Mouse (Mus musculus) adrenal gland (tissue): ENCODE measurements at regions not wholly inside any gene's neighbourhood (a gene's known extent, or its start where the extent isn't known, plus 50 kb on each side); places are given as distances from the start of the nearest gene placed in this dataset.

Experiments used
- intact Hi-C: fragments of 180-260 bp; cut with DNase I; formaldehyde crosslinking; loops from one replicate; pipeline ENCODE4 v1.15.1; 2025

DNA sequence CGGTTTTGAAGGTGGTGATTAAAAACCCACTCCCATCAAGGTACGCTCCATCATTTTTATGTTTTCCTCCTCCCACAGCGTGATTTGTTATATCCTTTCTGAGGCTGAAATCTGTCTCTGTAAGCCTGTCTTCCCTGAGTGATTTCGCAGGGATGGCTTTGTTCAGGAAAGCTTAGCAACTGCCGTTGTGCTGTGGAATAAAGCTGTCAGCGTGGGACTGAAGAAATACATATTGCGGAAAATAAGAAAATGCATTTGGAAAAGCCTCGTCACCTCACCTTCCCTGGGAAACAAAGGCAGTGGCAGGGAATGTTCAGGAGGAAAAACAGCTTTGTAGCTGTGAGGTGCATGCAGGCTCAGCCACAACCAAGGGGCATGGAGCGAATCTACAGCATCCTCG lies 310.0 kb upstream of the Id4 start:
- intact Hi-C loops, result no loop called here

DNA sequence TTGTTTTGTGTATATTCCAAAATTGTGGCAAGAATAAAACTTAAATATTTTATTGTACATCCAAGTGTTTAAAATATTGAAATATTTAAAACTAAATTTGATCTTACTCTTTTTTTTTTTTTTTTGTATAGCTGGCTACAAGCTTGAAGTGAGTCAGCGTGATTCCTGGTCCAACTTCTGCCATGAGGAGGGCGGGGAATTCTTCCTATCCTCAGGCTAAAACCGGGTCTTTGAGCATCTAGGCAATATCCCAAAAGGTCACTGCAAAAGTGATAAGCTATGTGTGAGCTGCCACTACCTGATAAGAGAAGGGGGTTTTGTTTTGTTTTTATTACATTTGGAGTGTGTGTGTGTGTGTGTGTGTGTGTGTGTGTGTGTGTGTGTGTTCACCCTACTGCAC lies 308.1 kb upstream of the Id4 start:
- intact Hi-C loops, result no loop called here

DNA sequence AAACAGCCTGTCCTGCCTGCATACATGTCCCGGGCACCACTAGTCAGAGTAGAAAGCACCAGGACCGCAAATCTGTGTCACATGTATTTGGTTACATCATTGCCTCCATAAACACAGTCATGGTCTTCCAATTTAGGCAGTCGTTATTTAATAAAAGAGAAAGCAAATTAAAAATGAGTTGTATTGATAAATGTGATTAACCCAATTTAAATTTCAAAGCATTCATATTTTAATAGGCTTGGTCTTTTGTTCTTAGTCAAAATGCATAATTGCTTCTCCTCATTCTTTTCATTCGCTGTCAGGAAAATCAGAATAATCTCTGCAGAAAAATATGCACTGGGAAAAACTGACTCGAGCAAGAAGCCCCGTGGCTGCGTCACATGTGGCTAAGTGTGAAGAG lies 307.3 kb upstream of the Id4 start:
- intact Hi-C loops, result no loop called here

DNA sequence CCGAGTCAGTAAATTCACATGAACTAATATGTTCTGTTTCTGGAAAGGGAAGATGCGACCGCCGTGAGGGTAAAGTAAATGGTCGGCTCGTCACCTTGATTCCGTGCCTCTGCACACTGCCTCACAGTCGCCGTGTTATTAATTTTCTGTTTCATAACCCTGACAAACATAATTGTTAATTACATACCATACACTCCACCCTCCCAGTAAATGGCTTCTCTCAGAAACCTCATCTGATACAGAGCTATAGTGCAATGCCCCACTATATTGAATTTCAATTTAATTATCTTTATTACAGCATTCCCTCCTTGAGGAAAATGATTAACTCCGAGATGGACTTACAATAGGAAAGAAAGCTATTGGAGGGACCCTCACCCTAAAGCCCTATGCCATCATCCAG lies 305.5 kb upstream of the Id4 start:
- intact Hi-C loops, result no loop called here

DNA sequence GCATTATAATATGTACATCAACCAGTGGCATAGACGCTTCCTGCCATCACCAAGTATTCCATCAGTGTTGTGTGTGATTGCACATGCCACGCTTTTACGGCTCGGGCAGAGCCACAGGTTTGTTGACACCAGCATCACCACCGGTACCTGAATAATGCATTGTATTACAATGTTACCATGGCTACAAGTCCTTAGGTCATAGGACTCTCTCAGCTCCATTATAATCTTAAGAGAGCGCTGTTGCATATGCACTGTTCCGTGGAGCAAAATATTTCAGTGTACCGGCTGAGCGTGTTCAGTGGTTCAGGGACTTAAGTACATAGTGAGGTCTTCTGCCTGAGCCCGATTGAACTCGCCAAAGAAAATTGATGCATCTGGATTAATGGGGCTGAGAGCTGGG lies 303.4 kb upstream of the Id4 start:
- intact Hi-C loops, result no loop called here

DNA sequence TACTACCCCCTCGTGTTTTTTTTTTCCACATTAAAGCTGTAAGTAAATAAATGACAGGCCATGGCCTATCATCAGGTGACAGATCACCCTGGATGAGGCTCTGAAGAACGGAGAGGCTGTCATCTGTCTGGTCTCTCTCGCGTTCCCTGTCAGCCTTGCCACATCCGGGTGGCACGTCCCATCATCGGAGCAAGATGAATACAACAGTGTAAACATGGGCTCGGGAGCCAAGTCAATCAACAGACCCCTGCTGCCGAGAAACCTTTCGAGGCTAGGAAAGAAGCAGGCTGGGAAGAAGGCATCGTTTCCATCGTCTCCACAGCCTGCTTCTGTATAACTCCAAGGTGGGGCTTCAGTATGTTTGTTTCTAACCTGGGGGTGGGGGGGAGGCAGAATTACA lies 286.8 kb upstream of the Id4 start:
- intact Hi-C loops, result no loop called here

DNA sequence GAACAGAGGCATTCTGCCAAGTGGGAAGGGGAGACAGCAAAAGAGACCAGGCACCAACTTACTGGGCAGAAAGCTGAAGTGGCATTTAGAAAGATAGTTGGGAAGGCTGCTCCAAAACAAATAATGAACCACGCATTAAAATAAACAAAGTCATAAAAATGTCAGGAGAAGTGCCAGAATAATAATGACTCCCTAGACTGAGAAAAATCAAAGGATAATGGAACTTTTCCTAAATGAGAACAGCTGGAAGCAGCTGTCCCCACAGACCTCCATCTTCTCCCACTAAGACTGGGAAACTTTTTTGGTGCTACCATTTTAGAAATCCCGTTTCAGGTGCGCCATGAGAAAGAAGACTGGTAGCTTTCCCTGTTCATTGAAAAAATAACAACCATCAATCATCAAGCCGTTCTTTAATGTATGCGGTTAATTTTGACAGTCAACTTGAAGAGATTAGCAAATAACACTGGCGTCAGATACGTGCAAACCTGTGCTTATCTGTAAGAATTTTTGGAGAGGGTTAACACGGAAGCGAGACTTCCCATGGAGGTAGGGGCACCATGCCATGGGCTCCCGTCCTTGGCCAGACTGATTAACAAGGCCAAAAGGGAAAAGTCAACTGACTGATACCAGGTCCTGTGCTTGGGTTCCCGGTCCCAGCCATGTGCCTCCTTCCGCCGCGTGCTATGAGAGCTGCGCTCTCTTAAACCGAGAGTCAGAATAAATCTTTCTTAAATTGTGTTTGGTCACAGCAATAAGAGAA lies 286.1 kb upstream of the Id4 start:
- intact Hi-C loops, result no loop called here

DNA sequence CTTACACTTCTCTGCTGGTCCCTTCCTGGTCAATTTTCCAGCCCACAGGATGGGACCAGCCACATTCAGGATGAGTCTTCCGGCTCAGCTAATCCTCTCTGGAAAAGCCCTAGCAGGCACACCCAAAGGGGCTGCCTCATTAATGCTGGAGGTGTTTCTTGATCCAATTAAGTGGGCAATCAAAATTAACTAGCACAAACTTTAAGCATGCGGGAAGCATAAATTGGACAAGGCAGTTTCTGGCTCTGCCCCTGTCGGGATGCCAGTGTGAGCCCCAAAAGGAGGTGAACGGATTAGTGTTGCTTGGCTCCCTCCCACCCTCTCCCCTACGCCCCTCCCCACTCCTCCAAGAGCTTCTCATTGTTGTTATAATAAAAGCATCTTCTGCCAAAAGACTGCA lies 262.5 kb upstream of the Id4 start:
- intact Hi-C loops, result no loop called here

DNA sequence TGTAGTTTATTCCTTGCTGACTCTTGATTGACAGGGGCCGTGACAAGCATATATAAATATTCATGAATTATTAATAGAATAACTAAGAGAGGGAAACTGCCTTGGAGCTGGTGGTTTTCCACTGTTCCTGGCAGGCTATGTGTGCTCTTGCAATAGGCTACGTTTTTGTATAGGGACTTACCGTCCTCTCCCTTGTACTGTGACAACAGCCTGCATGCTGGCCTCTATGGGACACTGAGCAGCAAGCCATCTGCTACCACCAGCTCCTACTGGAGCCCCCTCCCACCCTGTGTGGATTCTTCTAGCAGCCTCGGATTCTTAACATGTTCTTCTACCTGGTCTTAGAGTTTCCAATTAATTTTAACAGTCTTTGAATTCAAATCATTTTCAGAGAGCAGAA lies 261.6 kb upstream of the Id4 start:
- intact Hi-C loops, result no loop called here

DNA sequence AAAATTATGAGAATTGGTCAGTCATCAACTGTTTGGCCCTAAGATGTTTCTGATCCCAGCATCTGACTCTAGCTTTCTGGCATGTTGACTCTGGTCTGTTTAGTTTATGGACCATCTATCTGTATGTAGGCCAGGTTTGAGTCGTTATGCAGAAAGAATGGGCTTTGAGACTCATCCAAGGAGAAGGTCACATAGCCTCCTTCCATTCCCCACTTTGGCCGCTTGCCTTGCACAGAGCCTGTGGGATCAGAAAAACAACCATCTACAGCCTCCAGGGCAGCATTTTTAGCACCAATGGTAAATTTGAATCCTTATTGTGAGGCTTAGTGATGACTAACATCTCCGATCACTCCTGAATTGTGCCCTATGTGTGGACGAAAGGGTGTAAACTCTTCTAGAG lies 257.9 kb upstream of the Id4 start:
- intact Hi-C loops, result no loop called here

DNA sequence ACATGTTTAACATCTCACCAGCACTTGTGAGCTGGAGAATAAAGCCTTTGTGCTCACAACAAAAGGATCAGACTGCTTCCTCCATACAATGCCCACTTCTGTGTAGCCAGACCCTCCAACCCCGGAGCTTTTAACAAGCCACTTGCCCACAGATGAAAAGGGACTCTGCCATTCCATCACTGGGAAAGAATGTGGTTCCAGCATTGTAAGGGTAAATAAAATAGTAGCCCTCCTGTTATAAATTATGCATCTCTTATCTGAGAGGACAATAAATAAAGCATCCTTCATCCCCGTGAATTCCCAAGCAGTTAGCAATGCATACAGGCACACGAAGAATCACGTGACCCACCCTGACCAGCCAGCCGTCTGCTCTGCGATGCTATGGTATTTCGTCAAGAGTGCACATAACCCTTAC lies 247.7 kb upstream of the Id4 start:
- intact Hi-C loops, result no loop called here

DNA sequence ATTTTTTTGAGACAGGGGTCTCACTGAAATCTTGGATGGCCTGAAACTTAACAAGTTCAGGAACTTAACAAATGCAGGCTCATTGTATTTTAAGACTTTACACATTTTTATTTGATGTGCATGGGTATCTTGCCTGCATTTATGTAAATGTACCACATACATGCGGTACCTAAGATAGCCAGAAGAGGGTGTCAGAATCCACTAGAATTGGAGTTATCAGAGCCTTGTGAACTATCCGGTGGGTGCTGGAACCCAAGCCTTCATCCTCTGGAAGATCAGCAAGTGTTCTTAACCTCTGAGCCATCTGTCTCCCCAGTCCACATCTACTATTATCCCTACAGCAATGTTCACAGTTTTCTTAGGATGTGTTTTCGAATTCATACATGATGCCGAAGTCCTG lies 245.7 kb upstream of the Id4 start:
- intact Hi-C loops, result no loop called here

DNA sequence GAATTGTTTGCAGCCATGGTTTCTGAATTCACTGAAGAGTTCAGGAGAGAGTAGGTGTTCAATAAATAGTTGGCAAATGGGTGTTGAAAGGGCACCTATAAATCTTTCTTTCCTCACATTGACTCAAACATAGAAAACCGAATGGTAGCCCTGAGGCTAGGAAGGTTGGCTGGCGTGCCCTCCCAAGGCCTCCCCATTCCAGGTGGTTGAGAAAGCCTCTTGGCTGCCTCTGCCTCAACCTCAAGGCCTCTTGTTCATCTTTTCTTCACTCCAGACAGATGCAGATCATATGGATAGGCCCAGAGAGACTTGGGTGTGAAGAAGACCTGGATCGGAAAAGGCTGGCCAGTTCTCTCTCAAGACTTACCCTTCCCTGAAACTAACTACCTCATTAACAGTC lies 245.0 kb upstream of the Id4 start:
- intact Hi-C loops, result no loop called here

DNA sequence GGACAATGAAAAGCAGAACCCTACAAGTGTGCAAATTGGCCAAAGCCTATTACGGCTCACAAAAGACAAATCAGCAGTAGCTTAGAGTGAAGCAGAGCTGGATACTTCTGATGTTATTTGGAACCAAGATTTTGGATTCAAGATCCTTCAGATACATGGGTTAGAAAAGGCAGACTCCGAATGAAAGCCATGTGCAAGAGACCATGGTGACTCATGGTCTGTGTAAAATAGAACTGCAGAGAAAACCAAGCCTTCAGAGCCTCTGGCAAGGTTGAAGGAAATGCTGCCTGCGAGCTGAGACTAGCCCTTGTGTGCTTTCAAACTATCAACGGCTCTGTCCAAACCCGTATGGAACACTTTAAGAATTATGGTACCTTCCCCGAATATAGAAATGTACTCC lies 244.4 kb upstream of the Id4 start:
- intact Hi-C loops, result no loop called here

DNA sequence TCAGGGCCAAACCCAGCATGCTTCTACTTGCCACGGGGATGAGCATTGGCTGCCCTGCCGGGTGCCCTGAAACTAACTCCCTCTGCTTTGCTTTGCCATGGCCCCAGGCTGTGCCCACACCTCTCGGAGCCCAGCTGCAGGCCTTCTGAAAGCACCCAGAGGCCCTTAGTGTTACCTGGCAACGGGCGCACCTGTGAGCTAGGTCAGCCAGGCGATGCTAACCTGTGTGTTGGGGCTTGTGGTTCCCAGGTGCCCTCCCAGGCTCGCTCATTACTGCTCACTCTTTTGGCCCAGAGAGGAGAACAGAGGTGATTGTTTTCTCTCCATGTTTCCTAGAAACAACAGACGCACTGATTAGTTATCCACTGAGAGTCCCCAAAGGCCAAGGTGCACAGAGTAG lies 243.4 kb upstream of the Id4 start:
- intact Hi-C loops, result no loop called here

DNA sequence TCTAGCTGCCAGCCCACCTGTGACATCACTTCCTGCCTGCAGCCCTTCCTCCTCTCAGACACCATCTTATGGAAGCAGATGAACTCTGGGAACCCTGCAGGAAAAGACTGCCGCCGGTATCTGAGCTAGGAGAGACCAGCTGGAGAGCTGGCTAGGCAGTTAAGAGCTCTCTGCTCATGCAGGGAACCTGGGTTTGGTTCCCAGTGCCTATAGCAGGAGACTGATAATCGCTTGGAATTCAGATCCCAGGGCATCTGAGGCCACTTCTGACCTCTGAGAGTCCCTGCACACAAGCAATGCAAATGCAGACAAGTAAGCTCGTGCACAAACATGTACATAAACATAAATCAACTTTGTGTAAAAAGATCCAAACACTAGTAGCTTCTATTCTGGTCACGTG lies 242.4 kb upstream of the Id4 start:
- intact Hi-C loops, result no loop called here

DNA sequence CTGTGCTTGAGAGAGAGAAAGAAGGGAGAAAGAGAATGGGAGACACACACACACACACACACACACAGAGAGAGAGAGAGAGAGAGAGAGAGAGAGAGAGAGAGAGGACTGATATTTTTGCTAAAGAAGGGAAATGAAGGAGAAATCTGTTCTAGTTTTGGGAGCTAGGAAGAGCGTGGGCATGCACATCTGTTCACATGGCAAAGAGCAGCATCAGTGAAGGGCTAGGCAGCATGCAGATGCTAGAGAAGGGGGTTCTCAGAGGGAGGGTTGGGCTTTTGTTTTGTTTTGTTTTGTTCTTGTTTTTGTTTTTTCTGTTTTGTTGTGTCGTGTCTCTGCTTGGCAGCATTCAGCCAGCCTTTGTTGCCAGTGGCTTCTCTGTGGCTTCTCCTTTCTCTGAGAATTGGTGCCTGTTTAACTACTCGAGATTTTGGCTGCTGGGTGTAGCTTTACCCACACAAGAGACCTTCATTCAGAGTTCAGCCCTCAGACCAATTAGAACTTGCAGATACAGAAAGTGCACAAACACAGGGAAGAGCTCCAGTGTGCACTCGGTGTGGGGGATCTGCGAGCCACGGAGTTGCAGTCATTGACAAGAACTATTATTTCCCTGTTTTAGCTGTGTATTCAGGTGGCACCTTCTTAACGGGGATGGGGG lies 237.9 kb upstream of the Id4 start:
- intact Hi-C loops, result no loop called here

DNA sequence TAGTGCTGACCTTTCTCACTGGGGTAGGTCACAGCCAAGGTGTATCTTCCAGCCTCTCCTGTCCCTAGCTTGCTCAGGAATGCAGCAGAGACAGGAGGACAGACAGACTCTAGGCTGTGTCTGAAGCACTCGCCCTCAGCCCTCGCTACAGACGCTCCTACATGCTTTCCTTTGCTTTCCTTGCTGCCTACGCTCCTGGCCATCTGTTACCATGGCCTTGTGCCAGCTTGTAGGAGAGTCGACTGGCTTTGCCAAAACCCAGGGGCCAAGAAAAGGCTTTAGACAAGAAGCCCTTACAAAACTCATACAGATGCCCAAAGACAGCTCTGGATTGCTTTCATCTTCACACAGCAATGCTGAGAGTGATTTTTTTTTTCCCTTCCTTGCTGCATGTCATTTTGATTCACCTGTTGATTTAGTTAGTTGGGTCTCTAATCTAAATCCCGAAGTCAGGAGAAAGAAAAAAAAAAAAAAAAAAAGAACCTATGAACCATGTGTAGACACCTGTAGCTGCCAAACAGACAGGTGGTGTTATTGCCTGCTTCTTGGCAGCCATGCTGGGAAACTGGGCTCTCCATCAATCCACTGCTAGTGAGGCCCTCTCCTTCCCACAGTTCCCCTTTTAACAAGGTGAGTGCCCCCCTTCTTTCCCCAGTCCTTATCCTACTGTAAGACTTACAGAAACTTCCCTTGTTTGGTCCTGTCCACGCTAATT lies 233.1 kb upstream of the Id4 start:
- intact Hi-C loops, result no loop called here

DNA sequence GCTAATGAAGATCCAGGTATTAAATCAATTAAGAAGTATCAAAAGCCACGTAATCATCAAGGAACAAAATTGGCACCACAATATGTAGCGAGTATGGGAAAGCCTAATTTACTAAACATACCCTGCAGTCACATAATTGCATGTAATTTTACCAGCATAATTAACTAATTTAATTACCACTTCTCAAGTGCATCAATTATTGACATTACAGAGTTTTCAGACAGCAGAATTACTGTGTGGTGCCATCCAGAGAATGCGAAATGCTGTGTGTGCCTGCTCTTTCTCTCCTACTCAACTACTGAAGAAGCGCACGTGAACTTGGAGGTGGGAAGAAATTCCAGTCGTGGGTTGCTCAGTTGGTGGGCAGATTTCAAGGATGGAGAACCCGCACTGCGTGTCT lies 229.5 kb upstream of the Id4 start:
- intact Hi-C loops, result no loop called here

DNA sequence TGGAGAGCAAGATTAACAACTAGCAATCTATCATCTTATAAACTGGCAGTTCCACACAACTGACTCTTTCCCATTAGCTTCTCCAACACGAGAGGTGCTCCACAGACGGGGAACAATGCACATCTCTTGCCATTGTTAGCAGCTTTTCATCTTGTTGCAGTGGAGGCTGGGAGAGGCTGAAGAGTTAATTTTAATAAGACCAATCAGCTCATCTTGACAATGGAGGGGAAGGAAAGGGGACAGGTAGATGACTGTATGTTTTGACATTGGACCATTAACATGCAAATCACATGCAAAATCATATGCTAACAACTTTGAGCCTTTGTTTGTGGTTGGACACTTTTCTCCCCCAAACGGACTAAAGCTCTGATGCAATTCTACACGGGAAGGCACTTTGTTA lies 218.9 kb upstream of the Id4 start:
- intact Hi-C loops, result no loop called here

DNA sequence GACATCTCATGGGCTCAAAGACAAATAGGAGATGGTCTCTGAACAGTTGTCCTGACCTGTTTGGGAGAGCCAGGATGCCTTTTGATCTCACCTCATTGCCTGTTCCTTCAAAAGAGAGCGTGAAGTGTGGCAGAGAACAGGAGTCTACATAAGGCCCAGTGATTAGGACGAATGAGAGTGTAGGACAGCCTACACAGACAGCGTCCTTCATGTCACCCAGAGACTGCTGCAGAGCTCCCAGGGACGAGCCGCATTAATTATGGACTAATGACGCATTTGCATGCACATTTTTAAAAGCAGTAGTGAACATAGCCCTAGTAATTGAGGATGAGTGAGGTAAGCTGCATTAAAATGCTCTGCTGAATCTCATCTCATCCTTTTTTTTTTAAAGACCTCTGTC lies 218.5 kb upstream of the Id4 start:
- intact Hi-C loops, result no loop called here

DNA sequence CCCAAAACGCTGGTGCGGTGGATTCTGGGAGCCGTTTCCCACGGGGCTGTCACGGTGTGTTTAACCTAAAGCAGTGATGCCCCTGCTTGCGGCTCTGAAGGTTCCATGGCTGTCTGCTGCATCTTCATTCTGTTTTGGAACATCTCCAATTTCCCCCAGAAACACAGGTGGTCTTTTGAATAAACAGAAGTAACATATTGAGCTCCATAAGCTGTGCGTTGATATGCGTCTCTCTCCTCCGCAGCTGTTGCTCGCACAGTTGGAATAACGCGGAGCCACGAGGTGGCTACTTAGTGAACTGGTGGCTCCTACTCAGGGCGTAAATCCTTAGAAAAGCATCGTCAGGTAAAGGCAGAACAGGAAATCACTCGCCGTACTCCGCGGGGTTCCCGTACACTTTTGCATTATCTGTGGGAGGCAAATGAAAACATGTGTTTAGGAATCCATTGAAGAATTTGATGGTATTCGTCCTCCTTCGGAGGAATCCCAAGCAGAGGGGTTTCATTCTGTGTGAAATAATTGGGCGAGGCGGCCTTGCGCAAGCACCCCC lies 214.8 kb upstream of the Id4 start:
- intact Hi-C loops, result no loop called here

DNA sequence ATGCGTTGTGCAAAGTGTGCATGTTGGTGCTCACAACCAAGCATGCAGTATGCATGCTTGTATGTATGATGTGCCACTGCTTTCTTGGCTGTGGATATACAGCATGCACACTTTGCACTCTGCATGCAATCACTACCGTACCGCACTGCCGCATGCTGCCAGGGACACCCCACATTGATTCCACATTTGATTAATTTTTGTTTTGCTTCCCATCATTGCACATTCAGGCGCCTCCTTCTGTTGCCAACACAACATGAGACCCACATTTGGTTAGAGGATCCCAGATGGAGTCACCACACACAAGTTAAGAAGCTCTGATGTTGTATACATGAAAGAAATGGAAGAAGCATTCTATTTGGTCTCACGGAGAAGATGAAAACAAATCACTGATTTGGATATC lies 211.2 kb upstream of the Id4 start:
- intact Hi-C loops, result no loop called here
